Mouse (Mus musculus) monocyte, adult 59 days (primary cell): ENCODE measurements around the gene C130026I21Rik. TPM values are rescaled to one million over a fixed set of nuclear protein-coding genes. Genes with fewer than 3 reads are reported as not detected.

Experiments used
- total RNA-seq, 2 experiments: library from RNA; stranded (reverse); gene quantifications; one replicate each; pipeline ENCODE4 v1.2.4; 2023

C130026I21Rik gene
- total RNA-seq = 10 to 100 TPM; 22.5 to 31.6 TPM

DNA sequence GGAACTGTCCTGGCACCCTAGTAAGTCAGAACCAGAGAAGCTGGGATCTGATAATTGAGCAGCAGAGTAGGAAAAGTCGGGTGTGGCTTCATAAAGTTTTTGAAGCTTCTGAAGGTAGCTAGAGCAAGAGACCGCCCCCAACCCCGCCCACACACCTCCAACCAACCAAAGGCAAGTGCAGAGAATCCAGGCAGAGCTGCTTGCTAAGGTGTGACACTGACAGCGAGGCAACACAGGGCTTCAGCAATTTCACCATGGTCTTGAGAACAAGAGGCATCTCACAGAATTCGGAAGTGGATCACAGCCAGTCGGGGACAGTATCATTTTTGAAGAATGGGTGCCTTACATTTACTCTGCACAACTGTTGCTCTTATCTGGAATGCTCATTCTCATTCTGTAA, at the start of gene C130026I21Rik:
TSS of gene C130026I21Rik (minus strand) at position 101 of the 400 bp plus-strand sequence.

DNA sequence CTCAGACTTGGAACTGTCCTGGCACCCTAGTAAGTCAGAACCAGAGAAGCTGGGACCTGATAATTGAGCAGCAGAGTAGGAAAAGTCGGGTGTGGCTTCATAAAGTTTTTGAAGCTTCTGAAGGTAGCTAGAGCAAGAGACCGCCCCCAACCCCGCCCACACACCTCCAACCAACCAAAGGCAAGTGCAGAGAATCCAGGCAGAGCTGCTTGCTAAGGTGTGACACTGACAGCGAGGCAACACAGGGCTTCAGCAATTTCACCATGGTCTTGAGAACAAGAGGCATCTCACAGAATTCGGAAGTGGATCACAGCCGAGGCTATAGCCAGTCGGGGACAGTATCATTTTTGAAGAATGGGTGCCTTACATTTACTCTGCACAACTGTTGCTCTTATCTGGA, 160.6 kb downstream of the C130026I21Rik start, which contains the start of gene A530032D15Rik:
TSS of gene A530032D15Rik (minus strand) at position 101 of the 400 bp plus-strand sequence.

DNA sequence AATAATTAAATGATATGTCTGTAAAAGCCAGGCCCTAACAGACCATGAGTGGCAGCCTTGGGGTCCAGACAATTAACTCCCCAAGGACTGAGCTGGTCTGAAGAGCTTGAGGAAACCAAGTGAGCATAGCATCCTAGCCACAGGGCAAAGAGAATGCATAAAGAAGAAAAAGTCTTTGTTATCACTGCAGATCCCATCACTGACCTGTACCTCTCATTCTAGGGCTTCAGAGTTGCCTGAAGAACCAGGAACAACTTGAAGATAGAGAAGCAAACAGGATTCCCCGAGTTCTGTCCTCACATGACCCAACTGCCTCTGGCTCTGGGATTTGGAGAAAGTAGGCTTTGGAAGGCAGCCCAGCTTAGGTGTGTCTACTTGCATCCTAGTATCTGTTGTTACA, 170.5 kb downstream of the C130026I21Rik start, which contains the start of gene Gm10553:
TSS of gene Gm10553 (plus strand) at position 301 of the 400 bp plus-strand sequence.

Other genes starting within 250 kb of the C130026I21Rik start
- gene Gm10553, start 170.4 kb downstream of the C130026I21Rik start, total RNA-seq = not detected
- gene A530032D15Rik, start 160.7 kb downstream of the C130026I21Rik start, total RNA-seq = 10 to 100 TPM; 18.6 to 23.2 TPM